Mouse (Mus musculus) brain, embryonic 18.5 days (tissue): ENCODE measurements around the gene Sphkap.

Experiments
- DNase-seq: peaks from one replicate; pipeline ENCODE4 v3.0.0-alpha.2; 2012; ENCODE audit warnings: low read depth, low spot score

Gene Sphkap

GRCm38 (mm10) chr1:83408021-83408464, at the start of gene Sphkap:
TSS of gene Sphkap (minus strand) at chr1:83408200.
- DNase-seq = no peak

DNA sequence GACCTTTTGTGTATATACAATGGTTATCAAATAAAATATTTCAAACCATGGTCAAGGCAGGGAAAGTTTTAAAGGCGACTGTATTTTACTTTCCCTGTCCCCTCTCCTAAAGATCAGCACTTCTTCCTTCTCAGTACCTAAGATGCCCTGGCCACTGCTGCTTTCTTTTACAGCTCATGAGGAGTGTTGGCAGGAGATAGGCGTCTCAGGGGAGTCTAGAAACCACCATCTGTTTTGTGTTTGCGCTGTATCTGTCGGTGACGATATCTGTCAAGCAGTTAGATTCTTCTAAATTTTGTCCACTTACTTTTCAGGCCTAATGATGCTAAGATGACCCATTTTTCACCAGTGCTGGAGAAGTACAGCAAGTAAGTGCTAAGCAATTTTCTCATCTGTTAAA, 43.3 kb upstream of the Sphkap start:
- no peak for DNase-seq

DNA sequence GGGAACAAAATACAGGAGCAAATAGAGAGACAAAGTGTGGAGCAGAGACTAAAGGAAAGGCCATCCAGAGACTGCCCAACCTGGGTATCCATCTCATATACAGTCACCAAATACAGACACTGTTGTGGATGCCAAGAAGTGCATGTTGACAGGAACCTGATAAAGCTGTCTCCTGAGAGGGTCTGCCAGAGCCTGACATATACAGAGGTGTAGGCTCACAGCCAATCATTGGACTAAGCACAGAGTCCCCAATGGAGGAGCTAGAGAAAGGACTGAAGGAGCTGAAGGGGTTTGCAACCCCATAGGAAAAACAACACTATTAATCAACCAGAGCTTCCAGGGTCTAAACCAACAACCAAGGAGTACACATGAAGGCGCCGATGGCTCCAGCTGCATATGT, 32.4 kb upstream of the Sphkap start:
- DNase-seq = no peak

- DNase-seq = no peak
Observed at GRCm38 (mm10) chr1:83433932-83434331, 25.9 kb upstream of the Sphkap start.

DNA sequence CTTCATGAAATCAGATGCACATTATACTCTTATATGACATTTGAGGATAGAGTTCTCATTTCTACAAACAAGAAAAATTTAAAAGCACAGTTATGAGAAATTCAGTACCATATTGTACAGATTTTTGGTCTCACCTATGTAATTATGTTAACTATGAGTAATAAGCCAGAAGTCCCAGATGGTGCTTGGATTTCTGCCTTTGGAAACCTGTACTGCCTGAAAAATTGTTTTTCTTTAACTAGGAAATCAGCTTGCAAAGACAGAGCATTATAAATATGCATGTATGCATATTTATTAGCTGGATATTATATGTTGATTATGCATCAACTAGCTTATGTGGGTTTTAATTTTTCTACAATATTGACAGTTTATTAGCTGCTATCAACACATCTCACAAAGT, 21.9 kb upstream of the Sphkap start:
- DNase-seq = no peak

- DNase-seq = no peak
Observed at GRCm38 (mm10) chr1:83407616-83408015, 384 bp downstream of the Sphkap start.

- DNase-seq = no peak
Observed at GRCm38 (mm10) chr1:83406882-83407549, 984 bp downstream of the Sphkap start.

DNA sequence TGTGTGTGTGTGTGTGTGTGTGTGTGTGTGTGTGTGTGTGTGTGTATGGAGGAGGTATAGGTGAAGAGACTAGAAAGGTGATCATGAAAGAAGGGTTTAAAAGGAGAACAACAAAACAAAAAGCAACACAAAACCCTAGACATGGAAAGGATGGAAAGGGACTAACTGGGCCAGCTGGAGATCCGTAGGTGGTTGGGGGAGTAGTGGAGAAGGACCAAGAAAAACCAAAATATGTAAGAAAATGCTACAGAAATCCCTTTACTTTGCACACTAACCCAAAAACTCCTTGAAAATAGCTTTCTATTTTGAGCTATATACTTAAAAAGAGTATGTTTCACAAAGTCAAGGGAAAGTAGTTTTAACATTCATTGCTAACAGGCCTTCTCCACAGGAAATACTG, 6.9 kb downstream of the Sphkap start:
- no peak for DNase-seq

- DNase-seq = no peak
Observed at GRCm38 (mm10) chr1:83396284-83396683, 11.7 kb downstream of the Sphkap start.

DNA sequence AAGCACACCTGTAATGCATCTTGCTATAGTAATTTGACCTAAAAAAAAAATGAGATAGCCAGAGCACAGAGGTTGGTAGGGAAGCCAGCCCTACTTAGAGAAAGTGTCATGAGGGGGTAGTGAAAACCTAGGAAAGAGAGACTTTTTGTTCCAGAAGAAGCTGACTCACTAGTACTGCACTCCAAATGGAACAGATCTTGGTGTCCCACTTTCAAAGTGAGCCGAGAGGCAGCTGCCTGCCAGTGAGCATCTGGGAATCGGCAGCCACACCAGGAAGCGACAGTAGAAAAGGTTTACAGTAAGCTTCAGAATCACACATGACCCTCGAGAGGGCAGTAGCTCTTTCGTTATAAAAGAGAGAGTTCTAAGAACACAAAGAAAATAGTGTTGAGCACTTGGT, 12.4 kb downstream of the Sphkap start:
- no peak for DNase-seq

GRCm38 (mm10) chr1:83389419-83389818, 18.6 kb downstream of the Sphkap start:
- DNase-seq = no peak

GRCm38 (mm10) chr1:83377404-83377803, 30.6 kb downstream of the Sphkap start:
- no peak for DNase-seq

DNA sequence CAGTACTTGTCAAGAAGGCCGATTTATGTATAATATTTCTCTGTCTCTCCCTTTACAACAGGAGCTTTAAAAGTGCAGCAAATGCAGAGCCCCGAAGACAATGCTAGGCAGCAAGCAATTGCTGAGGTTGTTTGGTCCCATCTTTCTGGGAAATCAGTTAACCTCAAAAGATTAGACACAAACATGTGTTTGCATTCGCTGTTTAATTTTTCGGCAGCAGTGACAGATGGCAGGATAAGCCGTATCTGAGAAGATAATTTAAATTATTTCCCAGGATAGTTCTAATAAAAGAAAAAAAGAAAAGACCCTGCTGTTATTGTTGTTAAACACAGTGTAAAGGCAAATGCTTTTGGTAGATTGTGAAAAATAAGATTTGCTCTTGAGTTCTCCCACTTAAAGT, 41.5 kb downstream of the Sphkap start:
- DNase-seq = no peak

GRCm38 (mm10) chr1:83362168-83362567, 45.8 kb downstream of the Sphkap start:
- no peak for DNase-seq

- DNase-seq = no peak
Observed at GRCm38 (mm10) chr1:83346453-83346852, 61.5 kb downstream of the Sphkap start.

DNA sequence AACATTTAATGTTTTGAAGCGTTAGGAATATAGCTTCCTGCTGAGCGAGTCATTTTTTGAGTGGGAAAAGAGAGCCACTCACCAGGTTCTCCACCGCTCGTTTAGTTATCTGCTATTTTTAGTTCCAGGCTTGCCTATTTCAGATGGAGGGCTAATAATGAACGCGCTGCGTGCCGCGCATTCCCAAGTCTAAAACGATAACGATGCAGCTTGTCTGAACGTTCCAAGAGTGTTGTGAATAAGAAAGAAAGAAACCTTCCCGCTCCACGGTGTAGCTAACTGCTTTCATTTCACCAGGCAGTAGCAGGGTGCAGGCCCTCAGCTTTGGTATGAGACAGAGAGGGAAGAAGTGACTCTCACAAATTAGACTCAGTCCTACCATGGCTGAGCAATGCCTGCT, 62.4 kb downstream of the Sphkap start:
- peak; percentile 32 for DNase-seq

- DNase-seq = no peak
Observed at GRCm38 (mm10) chr1:83345069-83345468, 62.9 kb downstream of the Sphkap start.

- DNase-seq = no peak
Observed at GRCm38 (mm10) chr1:83342726-83343250, 65.2 kb downstream of the Sphkap start.

DNA sequence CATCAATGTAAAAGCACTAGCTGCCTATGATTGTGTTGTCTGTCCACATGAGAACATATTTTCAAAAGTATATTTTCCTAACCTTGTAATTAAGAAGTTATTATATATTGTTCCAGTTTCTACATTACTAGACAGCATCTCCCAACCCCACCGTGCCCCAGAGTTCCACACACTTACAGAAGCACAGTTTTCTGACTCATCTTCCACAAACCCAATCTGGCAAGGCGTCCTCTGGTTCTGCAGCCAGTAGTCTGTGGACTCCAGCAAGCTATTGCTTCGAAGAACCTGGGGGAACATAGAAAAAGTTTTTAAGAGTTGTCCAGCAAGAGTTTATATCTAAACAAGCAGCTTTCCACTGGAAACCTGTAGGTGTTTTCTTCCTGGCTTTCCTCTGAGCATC, 68.6 kb downstream of the Sphkap start:
- no peak for DNase-seq

DNA sequence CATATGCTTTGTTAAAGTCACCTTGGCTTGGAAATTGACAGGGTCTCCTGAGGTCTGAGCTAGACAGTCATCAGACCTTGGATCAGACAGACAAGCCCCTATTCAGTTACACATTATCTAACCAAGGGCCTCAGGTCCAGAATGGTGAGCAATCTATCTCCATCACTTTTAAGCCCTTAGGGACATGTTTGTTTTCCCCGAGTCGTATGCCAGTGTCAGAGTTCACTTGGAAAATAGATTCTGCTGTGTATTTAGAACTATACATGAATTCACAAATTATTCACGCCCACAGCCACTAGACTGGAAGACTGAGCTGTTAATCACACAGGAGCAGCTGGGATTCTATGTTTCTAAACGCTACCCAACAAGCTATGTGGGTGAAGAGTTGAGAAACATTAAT, 91.1 kb downstream of the Sphkap start:
- DNase-seq = no peak

DNA sequence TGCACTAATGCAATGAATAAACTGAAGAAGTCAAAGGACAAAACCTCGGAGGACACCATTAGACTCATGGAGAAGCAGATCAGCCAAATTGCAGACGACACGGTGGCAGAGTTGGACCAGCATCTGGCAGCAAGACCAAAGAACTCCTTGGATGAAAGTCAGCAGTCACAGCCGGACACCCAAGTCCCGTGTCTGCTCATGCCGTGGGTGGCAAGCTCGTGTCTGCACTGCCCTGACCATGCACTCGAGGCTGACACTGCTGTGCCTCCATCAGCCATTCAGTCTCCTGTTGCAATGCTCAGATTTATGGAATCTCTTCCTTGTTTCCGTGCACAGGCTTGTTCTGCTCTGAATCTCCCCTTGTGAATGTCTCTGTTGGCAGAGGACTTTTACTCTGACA, 92.9 kb downstream of the Sphkap start:
- DNase-seq = no peak

- no peak for DNase-seq
Observed at GRCm38 (mm10) chr1:83311607-83312295, 96.2 kb downstream of the Sphkap start.
